Mouse (Mus musculus): ENCODE results near the gene Col9a2. TPM values are rescaled to one million over a fixed set of nuclear protein-coding genes. Genes with fewer than 3 reads are reported as not detected.

Gene Col9a2
- polyA plus RNA-seq, 1 experiment from 2014 or later = 1.7 TPM

DNA sequence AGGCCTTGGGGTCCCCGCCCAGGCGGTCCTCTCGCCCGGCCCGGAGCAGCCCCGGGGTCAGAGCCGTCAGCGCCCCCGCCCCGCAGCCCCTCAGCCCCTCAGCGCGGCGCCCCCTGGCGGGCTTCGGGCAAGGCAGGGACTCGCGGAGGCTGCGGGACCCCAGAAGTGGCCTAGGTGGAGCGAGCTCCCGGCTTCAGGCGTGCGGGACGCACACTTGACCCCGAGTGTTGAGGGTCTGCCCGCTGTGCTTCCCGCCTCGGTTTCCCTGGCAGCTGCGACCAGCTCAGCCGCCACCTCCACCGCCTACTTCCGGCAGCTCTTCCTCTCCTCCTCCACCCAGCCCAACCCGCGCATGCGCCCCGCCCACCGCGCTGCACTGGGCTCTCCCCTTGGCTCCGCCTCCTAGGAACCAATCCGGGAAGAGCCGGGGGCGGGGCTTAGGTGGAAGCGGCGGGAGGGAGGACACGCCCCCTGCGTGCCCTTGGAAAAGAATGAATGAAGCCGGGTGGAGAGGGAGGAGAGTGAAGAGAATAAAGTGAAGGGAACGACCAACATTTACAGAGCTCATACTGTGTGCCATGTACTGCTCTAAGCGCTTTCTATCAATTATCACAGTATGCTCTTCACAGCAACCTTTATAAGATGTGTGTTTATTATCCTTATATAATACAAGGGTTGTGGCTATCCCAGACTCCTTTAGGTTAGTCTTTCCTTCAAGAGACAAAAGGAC lies 22.1 kb upstream of the Col9a2 start, which contains the start of gene Smap2:
Gene Smap2, minus strand, starts transcription at position 320 of the 730 bp plus-strand sequence.
- Histone ChIP-seq H3K9ac (ENCODE audit: low read depth, low read length) (peak within 1 kb of the TSS; percentile 85), H3K36me3 (ENCODE audit: control insufficient read depth, insufficient read depth, low read length) (no peaks in the 10 kb centered on the region), H3K27me3 (ENCODE audit: control insufficient read depth, insufficient read depth, low read length) (no peaks in the 10 kb centered on the region), H3K4me2 (replicated peaks; ENCODE audit: low read depth, low read length) (peak within 1 kb of the TSS; percentile 91), H3K9me3 (ENCODE audit: control insufficient read depth, low read length) (no peaks in the 10 kb centered on the region), H3K4me1 (ENCODE audit: control insufficient read depth, insufficient read depth, low read length) (peaks cover 13% of the 10 kb centered on the region), H3K4me3 (ENCODE audit: low read length) (peak within 1 kb of the TSS; percentile 98), H3K27ac (ENCODE audit: low read depth, low read length) (peak within 1 kb of the TSS; percentile 65; the same call in 1 of the 2 replicates)
- ATAC-seq (ENCODE audit: low FRiP score, low TSS enrichment) = peak; percentile 99
- under 1% methylated on average over 32 of the region's 48 CpGs for WGBS

DNA sequence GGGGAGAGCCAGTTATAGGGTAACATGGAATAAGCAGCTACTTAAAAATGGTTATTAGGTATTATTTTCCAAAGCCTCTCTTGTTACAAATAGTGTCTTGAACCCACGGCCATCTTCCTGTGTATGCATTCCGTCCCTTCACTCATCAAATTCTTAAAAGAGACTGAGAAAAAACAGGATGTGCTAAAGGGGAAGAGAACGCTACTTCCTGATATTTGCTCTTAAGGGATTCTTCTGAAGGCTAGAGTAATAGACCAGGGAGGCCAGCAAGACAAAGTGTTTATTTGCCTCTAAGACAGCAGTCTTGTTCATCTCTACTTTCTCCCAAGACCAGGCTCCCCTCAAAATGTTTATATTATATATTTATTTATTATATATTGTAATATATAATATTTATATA lies 20.9 kb upstream of the Col9a2 start:
- Histone ChIP-seq H3K27me3 (ENCODE audit: control insufficient read depth, insufficient read depth, low read length) (no peaks in the 10 kb centered on the region), H3K36me3 (ENCODE audit: control insufficient read depth, insufficient read depth, low read length) (no peaks in the 10 kb centered on the region), H3K27ac (ENCODE audit: low read depth, low read length) (no peak overlapping the region), H3K9me3 (ENCODE audit: control insufficient read depth, low read length) (no peaks in the 10 kb centered on the region), H3K9ac (ENCODE audit: low read depth, low read length) (no peak overlapping the region), H3K4me1 (ENCODE audit: control insufficient read depth, insufficient read depth, low read length) (peaks cover 13% of the 10 kb centered on the region), H3K4me2 (replicated peaks; ENCODE audit: low read depth, low read length) (no peak overlapping the region), H3K4me3 (ENCODE audit: low read length) (no peak overlapping the region)
- WGBS = 78% methylated on average over 3 of the region's 3 CpGs
- ATAC-seq (ENCODE audit: low FRiP score, low TSS enrichment) = no peak

DNA sequence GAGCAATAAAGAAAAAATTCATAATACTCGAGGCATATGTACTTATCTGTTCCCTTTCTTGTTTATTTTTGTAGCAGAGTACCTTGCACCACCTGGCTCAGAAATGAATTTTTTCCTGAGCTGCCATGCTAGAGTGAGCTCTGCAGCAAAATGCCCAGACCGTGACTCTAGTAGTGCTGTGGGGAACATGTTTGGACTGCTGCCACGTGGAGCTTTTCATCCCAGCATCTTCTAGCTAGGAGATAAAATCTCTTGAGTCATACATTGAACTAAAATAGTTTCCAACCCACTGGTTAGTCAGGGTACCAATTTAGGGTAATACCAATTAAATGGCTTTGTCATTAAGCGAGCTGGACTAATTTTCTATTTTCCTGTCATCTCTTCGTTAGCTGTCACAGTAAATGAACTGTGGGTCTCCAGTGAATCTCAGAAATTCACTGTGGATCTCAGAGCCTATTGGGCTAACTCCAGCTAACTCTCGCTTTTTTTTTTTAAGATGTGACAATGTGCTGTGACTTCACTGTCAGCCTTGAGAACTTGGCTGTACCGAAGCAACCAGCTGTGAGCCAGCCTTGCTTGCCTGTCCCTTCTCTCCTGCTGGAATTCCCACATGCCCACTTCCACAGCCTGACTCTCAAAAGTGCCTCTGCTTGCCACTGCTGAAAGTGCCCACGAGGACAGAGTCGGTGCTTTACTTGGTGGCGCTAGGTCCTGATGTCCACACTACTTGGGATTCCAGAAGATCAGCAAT lies 19.0 kb upstream of the Col9a2 start:
- Histone ChIP-seq H3K4me2 (replicated peaks; ENCODE audit: low read depth, low read length) (no peak overlapping the region), H3K27ac (ENCODE audit: low read depth, low read length) (no peak overlapping the region), H3K27me3 (ENCODE audit: control insufficient read depth, insufficient read depth, low read length) (no peaks in the 10 kb centered on the region), H3K4me1 (ENCODE audit: control insufficient read depth, insufficient read depth, low read length) (peaks cover 9% of the 10 kb centered on the region), H3K9me3 (ENCODE audit: control insufficient read depth, low read length) (no peaks in the 10 kb centered on the region), H3K4me3 (ENCODE audit: low read length) (no peak overlapping the region), H3K36me3 (ENCODE audit: control insufficient read depth, insufficient read depth, low read length) (no peaks in the 10 kb centered on the region), H3K9ac (ENCODE audit: low read depth, low read length) (no peak overlapping the region)
- WGBS = 77% methylated on average over 10 of the region's 10 CpGs
- ATAC-seq (ENCODE audit: low FRiP score, low TSS enrichment) = no peak

DNA sequence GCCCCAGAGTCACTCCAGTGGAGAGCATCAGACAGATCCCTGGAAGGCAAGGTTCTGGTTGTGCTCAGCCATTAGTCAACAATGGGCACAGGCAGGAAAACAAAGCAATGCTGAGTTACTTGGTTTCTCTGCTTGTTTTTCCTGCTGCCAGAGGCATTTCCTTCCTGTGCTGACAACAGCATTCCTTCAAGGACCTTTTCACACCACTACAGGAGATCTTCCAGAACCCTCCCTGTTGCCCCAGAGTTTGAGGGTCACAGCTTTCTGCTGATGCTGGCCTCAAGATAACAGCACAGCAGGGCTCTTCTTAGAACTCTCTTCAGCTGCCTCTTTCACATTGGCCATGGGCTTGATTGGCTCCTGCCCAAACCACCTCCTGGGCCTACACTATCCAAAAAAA lies 17.3 kb upstream of the Col9a2 start:
- no peaks in the 10 kb centered on the region for H3K36me3 ChIP-seq (ENCODE audit: control insufficient read depth, insufficient read depth, low read length)
- no peaks in the 10 kb centered on the region for H3K4me1 ChIP-seq (ENCODE audit: control insufficient read depth, insufficient read depth, low read length)
- no peak overlapping the region for H3K9ac ChIP-seq (ENCODE audit: low read depth, low read length)
- ATAC-seq (ENCODE audit: low FRiP score, low TSS enrichment) = no peak
- no peak overlapping the region for H3K4me3 ChIP-seq (ENCODE audit: low read length)
- no peaks in the 10 kb centered on the region for H3K27me3 ChIP-seq (ENCODE audit: control insufficient read depth, insufficient read depth, low read length)
- H3K27ac ChIP-seq (ENCODE audit: low read depth, low read length) = no peak overlapping the region
- H3K4me2 ChIP-seq (replicated peaks; ENCODE audit: low read depth, low read length) = no peak overlapping the region
- H3K9me3 ChIP-seq (ENCODE audit: control insufficient read depth, low read length) = no peaks in the 10 kb centered on the region

DNA sequence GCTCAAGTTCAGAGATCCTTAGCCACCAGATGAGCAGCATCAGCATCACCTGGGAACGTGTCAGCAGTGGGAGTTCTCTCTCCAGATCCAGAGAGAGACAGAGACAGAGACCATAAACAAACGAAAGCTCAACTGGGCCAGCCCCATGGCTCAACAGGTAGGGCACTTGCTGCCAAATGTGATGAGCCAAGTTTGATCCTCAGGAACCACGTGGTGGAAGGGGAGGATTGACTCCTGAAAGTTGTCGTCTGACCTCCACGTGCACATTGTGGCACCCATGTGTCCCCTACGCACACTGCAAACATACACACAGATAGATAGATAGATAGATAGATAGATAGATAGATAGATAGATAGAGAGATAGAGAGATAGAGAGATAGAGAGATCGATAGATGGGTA lies 15.7 kb upstream of the Col9a2 start:
- no peaks in the 10 kb centered on the region for H3K9me3 ChIP-seq (ENCODE audit: control insufficient read depth, low read length)
- 86% methylated on average over 7 of the region's 7 CpGs for WGBS
- ATAC-seq (ENCODE audit: low FRiP score, low TSS enrichment) = no peak
- H3K36me3 ChIP-seq (ENCODE audit: control insufficient read depth, insufficient read depth, low read length) = no peaks in the 10 kb centered on the region
- no peaks in the 10 kb centered on the region for H3K27me3 ChIP-seq (ENCODE audit: control insufficient read depth, insufficient read depth, low read length)
- H3K4me1 ChIP-seq (ENCODE audit: control insufficient read depth, insufficient read depth, low read length) = no peaks in the 10 kb centered on the region
- no peak overlapping the region for H3K4me3 ChIP-seq (ENCODE audit: low read length)
- no peak overlapping the region for H3K4me2 ChIP-seq (replicated peaks; ENCODE audit: low read depth, low read length)
- no peak overlapping the region for H3K27ac ChIP-seq (ENCODE audit: low read depth, low read length)
- no peak overlapping the region for H3K9ac ChIP-seq (ENCODE audit: low read depth, low read length)

DNA sequence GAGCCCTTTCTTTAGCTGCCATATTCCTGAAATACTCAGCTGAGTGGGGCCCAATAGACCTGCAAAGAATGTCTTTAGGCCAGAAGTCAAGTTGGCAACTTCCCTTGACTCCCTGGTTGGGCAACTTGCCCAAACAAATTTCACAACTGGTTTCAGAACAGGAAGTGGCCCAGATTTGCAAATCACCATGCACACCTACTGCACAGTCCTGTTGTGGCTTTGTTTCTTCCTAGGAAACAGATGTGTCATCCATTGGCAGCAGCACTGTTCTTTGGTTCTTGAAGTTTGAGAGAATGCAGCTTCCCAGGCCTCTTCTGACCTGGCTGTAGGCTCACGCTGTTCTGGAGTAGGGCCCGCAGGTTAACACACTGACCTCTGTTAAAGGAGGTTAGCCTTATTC lies 15.2 kb upstream of the Col9a2 start:
- H3K27ac ChIP-seq (ENCODE audit: low read depth, low read length) = no peak overlapping the region
- ATAC-seq (ENCODE audit: low FRiP score, low TSS enrichment) = no peak
- no peak overlapping the region for H3K4me3 ChIP-seq (ENCODE audit: low read length)
- no peaks in the 10 kb centered on the region for H3K27me3 ChIP-seq (ENCODE audit: control insufficient read depth, insufficient read depth, low read length)
- H3K36me3 ChIP-seq (ENCODE audit: control insufficient read depth, insufficient read depth, low read length) = no peaks in the 10 kb centered on the region
- H3K4me1 ChIP-seq (ENCODE audit: control insufficient read depth, insufficient read depth, low read length) = no peaks in the 10 kb centered on the region
- H3K9me3 ChIP-seq (ENCODE audit: control insufficient read depth, low read length) = no peaks in the 10 kb centered on the region
- 89% methylated on average over 2 of the region's 2 CpGs for WGBS
- no peak overlapping the region for H3K9ac ChIP-seq (ENCODE audit: low read depth, low read length)
- H3K4me2 ChIP-seq (replicated peaks; ENCODE audit: low read depth, low read length) = no peak overlapping the region

DNA sequence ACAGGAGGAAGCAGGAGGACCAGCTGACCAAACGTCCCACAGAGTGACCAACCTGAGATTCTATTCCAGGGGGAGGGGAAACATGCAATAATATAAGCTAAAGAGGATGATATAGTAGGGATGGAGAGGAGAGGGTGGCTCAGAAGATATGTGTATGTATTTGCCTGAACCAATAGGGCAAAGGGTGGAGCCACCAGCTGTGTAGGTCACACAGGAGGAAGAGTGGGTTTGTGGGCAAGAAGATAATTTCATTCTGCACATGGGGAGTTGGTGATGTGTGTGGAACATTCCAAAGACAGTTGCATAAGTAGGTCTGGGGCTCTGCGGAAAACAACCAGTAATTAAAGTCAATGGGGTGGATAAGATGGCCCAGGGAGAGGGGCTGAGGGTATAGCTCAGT lies 13.5 kb upstream of the Col9a2 start:
- no peak overlapping the region for H3K27ac ChIP-seq (ENCODE audit: low read depth, low read length)
- no peaks in the 10 kb centered on the region for H3K27me3 ChIP-seq (ENCODE audit: control insufficient read depth, insufficient read depth, low read length)
- ATAC-seq (ENCODE audit: low FRiP score, low TSS enrichment) = no peak
- no peak overlapping the region for H3K4me2 ChIP-seq (replicated peaks; ENCODE audit: low read depth, low read length)
- H3K4me1 ChIP-seq (ENCODE audit: control insufficient read depth, insufficient read depth, low read length) = no peaks in the 10 kb centered on the region
- H3K4me3 ChIP-seq (ENCODE audit: low read length) = no peak overlapping the region
- H3K9ac ChIP-seq (ENCODE audit: low read depth, low read length) = no peak overlapping the region
- H3K36me3 ChIP-seq (ENCODE audit: control insufficient read depth, insufficient read depth, low read length) = no peaks in the 10 kb centered on the region
- no peaks in the 10 kb centered on the region for H3K9me3 ChIP-seq (ENCODE audit: control insufficient read depth, low read length)
- WGBS = 52% methylated on average over 2 of the region's 2 CpGs

DNA sequence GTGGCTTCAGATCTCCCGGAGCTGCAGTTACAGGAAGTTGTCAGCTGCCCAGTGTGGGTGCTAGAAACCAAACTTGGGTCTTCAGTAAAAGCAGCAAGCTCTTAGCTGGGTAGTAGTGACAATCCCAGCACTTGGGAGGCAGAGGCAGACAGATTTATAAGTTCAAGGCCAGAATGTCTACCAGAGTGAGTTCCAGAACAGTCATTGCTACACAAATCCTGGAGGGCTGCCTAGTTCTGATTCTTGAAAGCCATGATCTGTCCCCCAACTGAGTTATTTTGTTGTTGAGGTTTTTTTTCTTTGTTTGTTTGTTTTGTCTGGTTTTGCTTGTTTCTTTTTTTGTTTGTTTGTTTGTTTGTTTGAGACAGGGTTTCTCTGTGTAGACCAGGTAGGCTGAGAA lies 11.0 kb upstream of the Col9a2 start:
- Histone ChIP-seq H3K4me1 (ENCODE audit: control insufficient read depth, insufficient read depth, low read length) (no peaks in the 10 kb centered on the region), H3K9me3 (ENCODE audit: control insufficient read depth, low read length) (no peaks in the 10 kb centered on the region), H3K9ac (ENCODE audit: low read depth, low read length) (no peak overlapping the region), H3K4me2 (replicated peaks; ENCODE audit: low read depth, low read length) (no peak overlapping the region), H3K27ac (ENCODE audit: low read depth, low read length) (no peak overlapping the region), H3K36me3 (ENCODE audit: control insufficient read depth, insufficient read depth, low read length) (no peaks in the 10 kb centered on the region), H3K4me3 (ENCODE audit: low read length) (no peak overlapping the region), H3K27me3 (ENCODE audit: control insufficient read depth, insufficient read depth, low read length) (no peaks in the 10 kb centered on the region)
- 54% methylated on average over 1 of the region's 1 CpGs for WGBS
- ATAC-seq (ENCODE audit: low FRiP score, low TSS enrichment) = no peak

DNA sequence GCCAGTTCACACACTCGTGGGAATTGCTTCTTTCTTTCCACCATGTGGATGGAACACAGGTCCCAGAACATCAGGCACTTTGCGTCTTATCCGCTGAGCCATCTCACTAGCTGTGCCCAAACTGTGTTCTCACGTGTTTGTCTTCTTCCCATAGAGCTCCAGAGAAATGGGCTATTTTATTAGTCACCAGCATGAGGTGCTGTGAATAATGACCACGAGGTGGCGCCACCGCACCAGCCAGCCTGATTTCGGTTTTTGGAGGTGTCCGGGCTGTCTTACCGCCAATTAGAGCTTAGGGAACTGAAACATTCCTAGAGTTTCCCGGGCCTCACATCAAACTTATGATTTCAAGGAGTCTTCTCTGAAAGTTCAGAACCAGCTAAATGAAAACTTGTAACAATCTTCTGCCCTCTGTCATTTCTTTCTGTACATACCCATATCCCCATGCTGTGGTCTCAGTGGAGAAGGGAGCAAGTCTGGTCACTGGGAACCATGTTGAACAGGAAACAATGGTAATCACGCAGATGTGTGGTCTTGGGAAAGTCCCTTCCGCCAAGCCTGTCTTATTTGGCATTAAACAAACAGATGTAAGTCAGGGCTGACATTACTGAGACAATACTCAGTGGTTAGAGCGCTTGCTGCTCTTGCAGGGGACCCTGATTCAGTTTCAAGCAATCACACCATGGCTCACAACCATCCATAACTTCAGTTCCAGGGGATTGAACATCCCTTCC lies 10.4 kb upstream of the Col9a2 start:
- no peak overlapping the region for H3K4me2 ChIP-seq (replicated peaks; ENCODE audit: low read depth, low read length)
- ATAC-seq (ENCODE audit: low FRiP score, low TSS enrichment) = no peak
- no peaks in the 10 kb centered on the region for H3K27me3 ChIP-seq (ENCODE audit: control insufficient read depth, insufficient read depth, low read length)
- 29% methylated on average over 14 of the region's 14 CpGs for WGBS
- no peaks in the 10 kb centered on the region for H3K36me3 ChIP-seq (ENCODE audit: control insufficient read depth, insufficient read depth, low read length)
- no peak overlapping the region for H3K9ac ChIP-seq (ENCODE audit: low read depth, low read length)
- H3K4me3 ChIP-seq (ENCODE audit: low read length) = no peak overlapping the region
- H3K27ac ChIP-seq (ENCODE audit: low read depth, low read length) = no peak overlapping the region
- no peaks in the 10 kb centered on the region for H3K4me1 ChIP-seq (ENCODE audit: control insufficient read depth, insufficient read depth, low read length)
- no peaks in the 10 kb centered on the region for H3K9me3 ChIP-seq (ENCODE audit: control insufficient read depth, low read length)
